Mouse (Mus musculus) myocyte (in vitro differentiated cells): ENCODE measurements around the gene Pgs1.

Source experiments
- CEBPB ChIP-seq: IDR thresholded peaks from 2 replicates; pipeline ENCODE4 v1.6.1; 2011; ENCODE audit warnings: mild to moderate bottlenecking, moderate library complexity; ENCODE audit not compliant: poor library complexity, insufficient read depth, severe bottlenecking
- E2F4 ChIP-seq: IDR thresholded peaks from one replicate; pipeline ENCODE4 v1.6.1; 2011; ENCODE audit warnings: mild to moderate bottlenecking, control low read depth, moderate library complexity; ENCODE audit not compliant: insufficient read depth
- MAX ChIP-seq: IDR thresholded peaks from one replicate; pipeline ENCODE4 v1.6.1; 2011; ENCODE audit warnings: low read depth, mild to moderate bottlenecking, control low read depth
- MYOD1 ChIP-seq, 3 experiments: IDR thresholded peaks; one replicate each; pipeline ENCODE4 v1.6.1; 2011; ENCODE audit warnings: control low read depth in 2 of 3, low read depth in 2 of 3, mild to moderate bottlenecking in 2 of 3, moderate library complexity in 1 of 3; ENCODE audit not compliant: insufficient read length in 2 of 3, control insufficient read depth in 1 of 3
- POLR2A ChIP-seq: IDR thresholded peaks from one replicate; pipeline ENCODE4 v1.6.1; 2011; ENCODE audit warnings: low read depth, mild to moderate bottlenecking, control low read depth, moderate library complexity; ENCODE audit not compliant: insufficient read length
- POLR2AphosphoS2 ChIP-seq: IDR thresholded peaks from one replicate; pipeline ENCODE4 v1.6.1; 2011; ENCODE audit warnings: low read depth, control low read depth; ENCODE audit not compliant: insufficient read length
- REST ChIP-seq: IDR thresholded peaks from one replicate; pipeline ENCODE4 v1.6.1; 2011; ENCODE audit warnings: mild to moderate bottlenecking, control low read depth, moderate library complexity; ENCODE audit not compliant: insufficient read depth, insufficient read length
- SRF ChIP-seq: IDR thresholded peaks from one replicate; pipeline ENCODE4 v1.6.1; 2011; ENCODE audit warnings: low read depth; ENCODE audit not compliant: control insufficient read depth, insufficient read length
- TCF12 ChIP-seq: IDR thresholded peaks from one replicate; pipeline ENCODE4 v1.6.1; 2011; ENCODE audit warnings: mild to moderate bottlenecking, control low read depth; ENCODE audit not compliant: poor library complexity, insufficient read depth, severe bottlenecking
- TCF3 ChIP-seq: IDR thresholded peaks from one replicate; pipeline ENCODE4 v1.6.1; 2011; ENCODE audit warnings: low read depth, control low read depth; ENCODE audit not compliant: insufficient read length
- USF1 ChIP-seq: IDR thresholded peaks from one replicate; pipeline ENCODE4 v1.6.1; 2011; ENCODE audit warnings: low read depth, mild to moderate bottlenecking, control low read depth, moderate library complexity

DNA sequence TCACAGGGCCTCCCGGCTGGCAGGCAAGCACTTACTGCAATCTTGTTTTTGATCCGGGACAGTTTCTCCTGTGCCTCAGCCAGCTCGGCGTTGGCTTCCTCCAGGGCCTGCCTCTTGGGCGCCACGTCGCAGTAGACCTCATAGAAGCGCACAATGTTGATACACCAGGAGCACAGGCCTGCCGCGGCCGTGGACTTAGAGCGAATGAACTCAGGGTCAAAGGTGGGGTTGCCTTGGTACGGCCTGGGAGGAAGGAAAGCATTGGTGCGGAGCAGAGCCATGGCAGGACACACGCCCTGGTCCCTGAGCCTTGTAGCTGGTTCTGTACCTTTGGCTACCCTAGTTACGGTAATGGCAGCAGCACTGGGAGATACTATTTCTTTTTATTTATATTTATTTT lies 64.1 kb downstream of the Pgs1 start:
- TF ChIP-seq POLR2AphosphoS2: no peak
- no peak for TF ChIP-seq POLR2A
- no peak for TF ChIP-seq USF1
- TF ChIP-seq MYOD1 (IDR thresholded peaks at IDR 0.05; ENCODE audit: control insufficient read depth in 1 of 3, insufficient read length in 2 of 3, low read depth in 2 of 3): no peak
- no peak for TF ChIP-seq MAX
- TF ChIP-seq E2F4: no peak
- TF ChIP-seq TCF12: no peak
- no peak for TF ChIP-seq REST
- no peak for TF ChIP-seq SRF
- TF ChIP-seq CEBPB: no peak
- no peak for TF ChIP-seq TCF3
